32 mouse cellular contexts compared by ENCODE assay signal in genomic region chr3:89577154-89577553, GRCm38 (mm10). TPM values are rescaled to one million over a fixed set of nuclear protein-coding genes. Genes with fewer than 3 reads are reported as not detected.
DNase-seq lines count a peak whose midpoint lies in the region; ATAC-seq and TF ChIP-seq lines count a peak whose summit lies in the region.
"Had no signal": no experiment of that assay in that cellular context is flagged by ENCODE, and none has a peak within 500 bp of the region (broad histone marks: within the 10 kb centered on the region; RNA-seq: fewer than 3 reads in every experiment).

No protein-coding gene starts in this region.

- H3K36me3 ChIP-seq in MEL (ENCODE audit: control insufficient read depth in 1 of 2, insufficient read depth in 2 of 2, low read length in 2 of 2): no peaks in the 10 kb centered on the region; a peak in 1 of 4 replicates
- no peaks in the 10 kb centered on the region for H3K36me3 ChIP-seq in liver, embryonic 12.5 days
- H3K36me3 ChIP-seq in liver, embryonic 15.5 days (replicated peaks): no peaks in the 10 kb centered on the region
- H3K36me3 ChIP-seq in intestine, embryonic 15.5 days: no peaks in the 10 kb centered on the region
- H3K36me3 ChIP-seq in lung, postnatal 0 days (ENCODE audit: insufficient read depth, low read length): no peaks in the 10 kb centered on the region
- H3K36me3 ChIP-seq: embryonic facial prominence, embryonic 10.5 days; embryonic facial prominence, embryonic 13.5 days; forebrain, embryonic 12.5 days; forebrain, embryonic 15.5 days; heart, embryonic 10.5 days; heart, embryonic 13.5 days; hindbrain, embryonic 12.5 days; hindbrain, embryonic 15.5 days had no signal

- H3K4me1 ChIP-seq in MEL (ENCODE audit: control insufficient read depth in 1 of 2, insufficient read depth in 2 of 2, low read length in 2 of 2): peaks cover 0 to 15% of the 10 kb centered on the region in 2 experiments; a peak in 2 of 4 replicates
- peaks cover 2% of the 10 kb centered on the region for H3K4me1 ChIP-seq in bone marrow, adult 2 months (ENCODE audit: control insufficient read depth, insufficient read depth, low read length)
- H3K4me1 ChIP-seq in liver, embryonic 12.5 days: peaks cover 43% of the 10 kb centered on the region
- H3K4me1 ChIP-seq in liver, embryonic 15.5 days (replicated peaks): peaks cover 44% of the 10 kb centered on the region
- H3K4me1 ChIP-seq in intestine, embryonic 15.5 days (replicated peaks): no peaks in the 10 kb centered on the region
- 0 out of 2 replicates have a peak, but pooled peaks cover 2% of the 10 kb centered on the region for H3K4me1 ChIP-seq in lung, postnatal 0 days (ENCODE audit: insufficient read depth, low read depth, low read length)
- H3K4me1 ChIP-seq: forebrain, embryonic 15.5 days; heart, embryonic 13.5 days; hindbrain, embryonic 15.5 days had no signal

- H3K9ac ChIP-seq in MEL (ENCODE audit: control insufficient read depth, low read depth, low read length, poor library complexity, severe bottlenecking): no peak overlapping the region
- no peak overlapping the region for H3K9ac ChIP-seq in liver, embryonic 12.5 days
- H3K9ac ChIP-seq in liver, embryonic 15.5 days: no peak overlapping the region
- H3K9ac ChIP-seq in intestine, embryonic 15.5 days: no peak overlapping the region
- no peak overlapping the region for H3K9ac ChIP-seq in lung, postnatal 0 days (replicated peaks; ENCODE audit: low read depth)
- H3K9ac ChIP-seq: embryonic facial prominence, embryonic 13.5 days; forebrain, embryonic 12.5 days; forebrain, embryonic 15.5 days; heart, embryonic 13.5 days; hindbrain, embryonic 12.5 days; hindbrain, embryonic 15.5 days had no signal

- TF ChIP-seq EP300 in MEL (IDR thresholded peaks at IDR 0.05; ENCODE audit: low read depth in 1 of 2, low read length in 2 of 2): peak; percentile 54 to 69
- TF ChIP-seq EP300 in lung, postnatal 0 days (IDR thresholded peaks at IDR 0.05): no peak

- no peaks in the 10 kb centered on the region for H3K79me2 ChIP-seq in MEL (ENCODE audit: control insufficient read depth, insufficient read depth, low read length, poor library complexity)

- peak; percentile 41 for DNase-seq in MEL (ENCODE audit: low read depth, low spot score)
- no peak for DNase-seq in layer of hippocampus, postnatal 10 days (ENCODE audit: low spot score in 2 of 2)
- no peak for DNase-seq in retina, embryonic 14.5 days (ENCODE audit: low spot score)
- no peak for DNase-seq in lung, postnatal 0 days (ENCODE audit: low spot score)
- DNase-seq: adrenal gland, adult 8-10 months; adrenal gland, postnatal 36 days; cerebellum, adult 11-12 months; cerebellum, adult 8-10 months; cerebellum, postnatal 10 days; cerebellum, postnatal 36 days; embryo, embryonic 11 days; gastrocnemius, postnatal 10 days; gastrocnemius, postnatal 36 days; heart, adult 2 months; heart, postnatal 14 days had no signal

- TF ChIP-seq POLR2A in MEL (IDR thresholded peaks at IDR 0.05; ENCODE audit: control insufficient read depth in 1 of 2, insufficient read depth in 1 of 2, low read depth in 1 of 2, low read length in 2 of 2, poor library complexity in 1 of 2): no peak
- no peak for TF ChIP-seq POLR2A in bone marrow, adult 2 months (IDR thresholded peaks at IDR 0.05; ENCODE audit: borderline replicate concordance, control insufficient read depth, low read depth, low read length)

- WGBS in bone marrow, adult 2 months: 63% methylated on average over 5 of the region's 5 CpGs
- WGBS in liver, embryonic 12.5 days (ENCODE audit: insufficient replicate concordance): 40% methylated on average over 5 of the region's 5 CpGs
- 36% methylated on average over 5 of the region's 5 CpGs for WGBS in liver, embryonic 15.5 days (ENCODE audit: insufficient replicate concordance)
- WGBS in intestine, embryonic 15.5 days: 80% methylated on average over 5 of the region's 5 CpGs
- 57% methylated on average over 5 of the region's 5 CpGs for WGBS in lung, postnatal 0 days

- H3K4me2 ChIP-seq in liver, embryonic 12.5 days: no peak overlapping the region
- H3K4me2 ChIP-seq in liver, embryonic 15.5 days: no peak overlapping the region
- no peak overlapping the region for H3K4me2 ChIP-seq in intestine, embryonic 15.5 days (replicated peaks)
- H3K4me2 ChIP-seq in lung, postnatal 0 days (replicated peaks; ENCODE audit: low read depth, low read length): no peak overlapping the region
- H3K4me2 ChIP-seq: embryonic facial prominence, embryonic 13.5 days; forebrain, embryonic 12.5 days; forebrain, embryonic 15.5 days; heart, embryonic 13.5 days; hindbrain, embryonic 12.5 days; hindbrain, embryonic 15.5 days had no signal

- H3K27ac ChIP-seq in MEL (ENCODE audit: control insufficient read depth, low read depth, low read length): no peak overlapping the region
- peak overlapping the region; percentile 67; the same call in 1 of the 2 replicates for H3K27ac ChIP-seq in bone marrow, adult 2 months (ENCODE audit: control insufficient read depth, insufficient read depth, low read depth, low read length, poor library complexity)
- H3K27ac ChIP-seq in liver, embryonic 12.5 days: no peak overlapping the region
- no peak overlapping the region for H3K27ac ChIP-seq in liver, embryonic 15.5 days (replicated peaks)
- H3K27ac ChIP-seq in intestine, embryonic 15.5 days: no peak overlapping the region
- no peak overlapping the region for H3K27ac ChIP-seq in lung, postnatal 0 days (ENCODE audit: low read length)
- H3K27ac ChIP-seq: embryonic facial prominence, embryonic 10.5 days; embryonic facial prominence, embryonic 13.5 days; forebrain, embryonic 12.5 days; forebrain, embryonic 15.5 days; heart, adult 2 months; heart, embryonic 10.5 days; heart, embryonic 13.5 days; hindbrain, embryonic 12.5 days; hindbrain, embryonic 15.5 days had no signal

- ATAC-seq in liver, embryonic 12.5 days: peak; percentile 65
- peak; percentile 60 for ATAC-seq in liver, embryonic 15.5 days (ENCODE audit: insufficient read depth)
- no peak for ATAC-seq in intestine, embryonic 15.5 days
- ATAC-seq in lung, postnatal 0 days: no peak
- ATAC-seq: activated CD4-positive, CD25-positive, alpha-beta regulatory T cell, adult 4 months; CD4-positive, CD25-positive, alpha-beta regulatory T cell, adult 4 months; forebrain, embryonic 15.5 days had no signal

- peaks cover 0 to 2% of the 10 kb centered on the region in 2 experiments; a peak in 3 of 4 replicates for H3K27me3 ChIP-seq in MEL (ENCODE audit: control insufficient read depth in 1 of 2, insufficient read depth in 2 of 2, low read length in 2 of 2)
- peaks cover 9% of the 10 kb centered on the region for H3K27me3 ChIP-seq in liver, embryonic 12.5 days (replicated peaks)
- H3K27me3 ChIP-seq in liver, embryonic 15.5 days: no peaks in the 10 kb centered on the region
- no peaks in the 10 kb centered on the region for H3K27me3 ChIP-seq in intestine, embryonic 15.5 days (replicated peaks)
- no peaks in the 10 kb centered on the region for H3K27me3 ChIP-seq in lung, postnatal 0 days (replicated peaks; ENCODE audit: insufficient read depth, low read length)
- H3K27me3 ChIP-seq: embryonic facial prominence, embryonic 13.5 days; forebrain, embryonic 12.5 days; forebrain, embryonic 15.5 days; hindbrain, embryonic 12.5 days; hindbrain, embryonic 15.5 days had no signal

- TF ChIP-seq RAD21 in MEL (IDR thresholded peaks at IDR 0.05; ENCODE audit: low read depth, low read length): no peak

- H3K4me3 ChIP-seq in MEL (ENCODE audit: control insufficient read depth in 1 of 2, insufficient read depth in 1 of 2, low read depth in 2 of 2, low read length in 2 of 2): no peak overlapping the region
- H3K4me3 ChIP-seq in bone marrow, adult 2 months (replicated peaks; ENCODE audit: control insufficient read depth, low read depth, low read length): no peak overlapping the region
- no peak overlapping the region for H3K4me3 ChIP-seq in liver, embryonic 12.5 days
- no peak overlapping the region for H3K4me3 ChIP-seq in liver, embryonic 15.5 days (replicated peaks)
- no peak overlapping the region for H3K4me3 ChIP-seq in intestine, embryonic 15.5 days (replicated peaks)
- no peak overlapping the region for H3K4me3 ChIP-seq in lung, postnatal 0 days (ENCODE audit: low read depth, low read length)
- H3K4me3 ChIP-seq: embryonic facial prominence, embryonic 10.5 days; embryonic facial prominence, embryonic 13.5 days; erythroblast, embryonic 14.5 days; forebrain, embryonic 12.5 days; forebrain, embryonic 15.5 days; heart, adult 2 months; heart, embryonic 10.5 days; heart, embryonic 13.5 days; hindbrain, embryonic 12.5 days; hindbrain, embryonic 15.5 days had no signal

- H3K9me3 ChIP-seq in MEL (replicated peaks; ENCODE audit: insufficient read depth, low read length): no peaks in the 10 kb centered on the region
- H3K9me3 ChIP-seq in liver, embryonic 12.5 days (replicated peaks): no peaks in the 10 kb centered on the region
- H3K9me3 ChIP-seq in liver, embryonic 15.5 days (replicated peaks): no peaks in the 10 kb centered on the region
- H3K9me3 ChIP-seq in intestine, embryonic 15.5 days: no peaks in the 10 kb centered on the region
- no peaks in the 10 kb centered on the region for H3K9me3 ChIP-seq in lung, postnatal 0 days (ENCODE audit: low read length)
- H3K9me3 ChIP-seq: embryonic facial prominence, embryonic 10.5 days; forebrain, embryonic 12.5 days; forebrain, embryonic 15.5 days; heart, embryonic 10.5 days; heart, embryonic 13.5 days; hindbrain, embryonic 12.5 days; hindbrain, embryonic 15.5 days had no signal

- TF ChIP-seq CTCF in MEL (IDR thresholded peaks at IDR 0.05 in 2 of 3, conservative IDR thresholded peaks at IDR 0.05 in 1 of 3; ENCODE audit: control insufficient read depth in 1 of 3, insufficient read depth in 1 of 3, low read depth in 2 of 3, low read length in 3 of 3, poor library complexity in 1 of 3, severe bottlenecking in 1 of 3): no peak
- TF ChIP-seq CTCF in bone marrow, adult 2 months (IDR thresholded peaks at IDR 0.05; ENCODE audit: control insufficient read depth, insufficient read depth, low read length): no peak
- TF ChIP-seq CTCF in lung, postnatal 0 days (IDR thresholded peaks at IDR 0.05): no peak

TF ChIP-seq in MEL, 35 proteins besides CTCF, POLR2A, EP300 and RAD21 (continues in another document):
- TF ChIP-seq GABPA (IDR thresholded peaks at IDR 0.05; ENCODE audit: low read depth, low read length): no peak
- peak; percentile 58; the same call in 1 of the 2 replicates for TF ChIP-seq TCF12 (IDR thresholded peaks at IDR 0.05; ENCODE audit: low read depth, low read length)

RNA-seq across cellular contexts. Expression of gene Kcnn3, which starts 57.2 kb away (rescaled TPM):
- total RNA-seq in MEL (2012; rRNA removed): not detected in 2 replicates
- under 1 TPM in 1 of 2 experiments, not detected in 1; 0.04 TPM for polyA plus RNA-seq in MEL (2012; ENCODE audit: insufficient read depth in 1 of 2, insufficient read length in 2 of 2, low read depth in 1 of 2, low replicate concordance in 2 of 2, missing spikeins in 1 of 2)
- polyA plus RNA-seq in bone marrow, adult 2 months (2011; ENCODE audit: insufficient read depth, insufficient read length, low replicate concordance, missing spikeins): not detected in 2 replicates
- 0.12 TPM in 1 of 2 replicates, not detected in the other for polyA plus RNA-seq in liver, embryonic 12.5 days (2016; fragmentation: Nextera tagmentation; extraction: Ambion mirVana)
- polyA plus RNA-seq in liver, embryonic 15.5 days (2015; fragmentation: Nextera tagmentation; extraction: Ambion mirVana): 0.03 and 0.08 TPM in 2 replicates
- total RNA-seq in layer of hippocampus, postnatal 10 days (2021): 10 to 100 TPM; 28.5 to 30.3 TPM
- polyA plus RNA-seq in intestine, embryonic 15.5 days (2015; fragmentation: Nextera tagmentation; extraction: Ambion mirVana): 4.4 and 4.6 TPM in 2 replicates
- polyA plus RNA-seq in lung, postnatal 0 days (2015; fragmentation: Nextera tagmentation; extraction: Ambion mirVana): 1.00 and 1.0 TPM in 2 replicates
- total RNA-seq: granulocyte monocyte progenitor cell, adult 5-6 weeks; hematopoietic stem cell, adult 5-6 weeks had no signal
- polyA plus RNA-seq: activated CD4-positive, CD25-positive, alpha-beta regulatory T cell, adult 4 months; CD4-positive, CD25-positive, alpha-beta regulatory T cell, adult 4 months had no signal

Comparison
In these comparisons a context has a peak if more than half of its experiments do, and no peak if none do; other contexts are left out.
1. ATAC-seq: peak in liver, embryonic 12.5 days (single experiment) and liver, embryonic 15.5 days (single experiment); none in intestine, embryonic 15.5 days (single experiment) and lung, postnatal 0 days (single experiment).